ENCODE assay signal across 8 mouse cellular contexts in genomic region chr11:103142441-103143182, GRCm38 (mm10). TPM values are rescaled to one million over a fixed set of nuclear protein-coding genes. Genes with fewer than 3 reads are reported as not detected.
DNase-seq lines count a peak whose midpoint lies in the region; ATAC-seq and TF ChIP-seq lines count a peak whose summit lies in the region.

No protein-coding gene starts in this region.

- no peaks in the 10 kb centered on the region; the same call in 1 of the 2 replicates for H3K9me3 ChIP-seq in E14TG2a.4 (ENCODE audit: low read length)
- no peaks in the 10 kb centered on the region for H3K9me3 ChIP-seq in forebrain, embryonic 10.5 days
- no peaks in the 10 kb centered on the region for H3K9me3 ChIP-seq in liver, embryonic 15.5 days (replicated peaks)
- no peaks in the 10 kb centered on the region for H3K9me3 ChIP-seq in neural tube, embryonic 13.5 days

- peak overlapping the region; percentile 80 for H3K27ac ChIP-seq in forebrain, embryonic 10.5 days
- 0 out of 2 replicates have a peak overlapping the region, but pooled peaks have one; percentile 29 for H3K27ac ChIP-seq in liver, embryonic 15.5 days (replicated peaks)
- H3K27ac ChIP-seq in neural tube, embryonic 13.5 days (replicated peaks), result peak overlapping the region; percentile 90

- no peak for TF ChIP-seq CTCF in E14TG2a.4 (conservative IDR thresholded peaks at IDR 0.05; ENCODE audit: low read length)

- peak; percentile 98 for DNase-seq in brain, adult 2 months (ENCODE audit: low read depth, low spot score)
- DNase-seq in forebrain, embryonic 10.5 days (ENCODE audit: extremely low spot score, low spot score), result no peak
- DNase-seq in heart, postnatal 4 days, result peak; percentile 66
- DNase-seq in layer of hippocampus, adult 18-20 months (ENCODE audit: low spot score in 2 of 2), result peak; percentile 84 to 93
- peak; percentile 81 to 88 for DNase-seq in thymus, postnatal 36 days

- peaks cover 68% of the 10 kb centered on the region for H3K4me1 ChIP-seq in E14TG2a.4 (replicated peaks; ENCODE audit: low read depth, low read length)
- peaks cover 43% of the 10 kb centered on the region for H3K4me1 ChIP-seq in forebrain, embryonic 10.5 days
- H3K4me1 ChIP-seq in liver, embryonic 15.5 days (replicated peaks), result peaks cover 57% of the 10 kb centered on the region
- H3K4me1 ChIP-seq in neural tube, embryonic 13.5 days (replicated peaks), result peaks cover 39% of the 10 kb centered on the region

- H3K4me3 ChIP-seq in E14TG2a.4 (replicated peaks; ENCODE audit: low read length), result peak overlapping the region; percentile 21
- H3K4me3 ChIP-seq in forebrain, embryonic 10.5 days, result peak overlapping the region; percentile 23; the same call in 1 of the 2 replicates
- no peak overlapping the region for H3K4me3 ChIP-seq in liver, embryonic 15.5 days (replicated peaks)
- H3K4me3 ChIP-seq in neural tube, embryonic 13.5 days, result peak overlapping the region; percentile 30

- peaks cover 11% of the 10 kb centered on the region for H3K36me3 ChIP-seq in E14TG2a.4 (ENCODE audit: insufficient read depth, low read length)
- H3K36me3 ChIP-seq in forebrain, embryonic 10.5 days (replicated peaks), result peaks cover 19% of the 10 kb centered on the region
- H3K36me3 ChIP-seq in liver, embryonic 15.5 days (replicated peaks), result peaks cover 19% of the 10 kb centered on the region
- H3K36me3 ChIP-seq in neural tube, embryonic 13.5 days, result peaks cover 23% of the 10 kb centered on the region

- 28% methylated on average over 8 of the region's 8 CpGs for WGBS in forebrain, embryonic 10.5 days
- 27% methylated on average over 8 of the region's 8 CpGs for WGBS in liver, embryonic 15.5 days (ENCODE audit: insufficient replicate concordance)
- 31% methylated on average over 8 of the region's 8 CpGs for WGBS in neural tube, embryonic 13.5 days

- H3K9ac ChIP-seq in liver, embryonic 15.5 days, result no peak overlapping the region
- peak overlapping the region; percentile 72 for H3K9ac ChIP-seq in neural tube, embryonic 13.5 days

- no peaks in the 10 kb centered on the region; the same call in 1 of the 2 replicates for H3K27me3 ChIP-seq in E14TG2a.4 (ENCODE audit: insufficient read depth, low read length)
- no peaks in the 10 kb centered on the region for H3K27me3 ChIP-seq in forebrain, embryonic 10.5 days (ENCODE audit: poor library complexity, severe bottlenecking)
- no peaks in the 10 kb centered on the region for H3K27me3 ChIP-seq in liver, embryonic 15.5 days
- H3K27me3 ChIP-seq in neural tube, embryonic 13.5 days, result no peaks in the 10 kb centered on the region

- no peak overlapping the region for H3K4me2 ChIP-seq in liver, embryonic 15.5 days
- peak overlapping the region; percentile 52 for H3K4me2 ChIP-seq in neural tube, embryonic 13.5 days

- ATAC-seq in liver, embryonic 15.5 days (ENCODE audit: insufficient read depth), result no peak
- peak; percentile 94 for ATAC-seq in neural tube, embryonic 13.5 days (ENCODE audit: low read depth)

RNA-seq across cellular contexts. Expression of gene Hexim2, which starts 10.4 kb away (rescaled TPM):
- polyA plus RNA-seq in forebrain, embryonic 10.5 days (2016; fragmentation: Nextera tagmentation; extraction: Ambion mirVana), result 7.2 and 7.6 TPM in 2 replicates
- 1 to 10 TPM; 4.2 to 4.8 TPM for total RNA-seq in heart, postnatal 4 days (2021)
- 10 to 100 TPM; 11.2 to 12.5 TPM for total RNA-seq in layer of hippocampus, adult 18-20 months (2021)
- 4.2 and 4.7 TPM in 2 replicates for polyA plus RNA-seq in liver, embryonic 15.5 days (2015; fragmentation: Nextera tagmentation; extraction: Ambion mirVana)
- polyA plus RNA-seq in neural tube, embryonic 13.5 days (2015; fragmentation: Nextera tagmentation; extraction: Ambion mirVana), result 17.3 and 17.6 TPM in 2 replicates

RNA-seq across cellular contexts. Expression of gene Hexim1, which starts 26.6 kb away (rescaled TPM):
- polyA plus RNA-seq in forebrain, embryonic 10.5 days (2016; fragmentation: Nextera tagmentation; extraction: Ambion mirVana), result 1.8 and 2.0 TPM in 2 replicates
- 10 to 100 TPM; 14.8 to 15.7 TPM for total RNA-seq in heart, postnatal 4 days (2021)
- total RNA-seq in layer of hippocampus, adult 18-20 months (2021), result 10 to 100 TPM; 53.7 to 57.3 TPM
- polyA plus RNA-seq in liver, embryonic 15.5 days (2015; fragmentation: Nextera tagmentation; extraction: Ambion mirVana), result 1.8 and 1.9 TPM in 2 replicates
- polyA plus RNA-seq in neural tube, embryonic 13.5 days (2015; fragmentation: Nextera tagmentation; extraction: Ambion mirVana), result 3.6 and 3.9 TPM in 2 replicates

RNA-seq across cellular contexts. Expression of gene Fmnl1, which starts 28.3 kb away (rescaled TPM):
- 0.47 and 0.81 TPM in 2 replicates for polyA plus RNA-seq in forebrain, embryonic 10.5 days (2016; fragmentation: Nextera tagmentation; extraction: Ambion mirVana)
- total RNA-seq in heart, postnatal 4 days (2021), result 1 to 10 TPM; 7.4 to 8.6 TPM
- 100 to 1,000 TPM; 132 to 148 TPM for total RNA-seq in layer of hippocampus, adult 18-20 months (2021)
- 5.7 and 6.2 TPM in 2 replicates for polyA plus RNA-seq in liver, embryonic 15.5 days (2015; fragmentation: Nextera tagmentation; extraction: Ambion mirVana)
- 3.0 and 4.2 TPM in 2 replicates for polyA plus RNA-seq in neural tube, embryonic 13.5 days (2015; fragmentation: Nextera tagmentation; extraction: Ambion mirVana)

RNA-seq across cellular contexts. Expression of gene Acbd4, which starts 41.1 kb away (rescaled TPM):
- polyA plus RNA-seq in forebrain, embryonic 10.5 days (2016; fragmentation: Nextera tagmentation; extraction: Ambion mirVana), result 6.6 and 7.5 TPM in 2 replicates
- total RNA-seq in heart, postnatal 4 days (2021), result 10 to 100 TPM; 25.9 to 29.2 TPM
- 10 to 100 TPM; 75.1 to 90.2 TPM for total RNA-seq in layer of hippocampus, adult 18-20 months (2021)
- 60.6 and 60.9 TPM in 2 replicates for polyA plus RNA-seq in liver, embryonic 15.5 days (2015; fragmentation: Nextera tagmentation; extraction: Ambion mirVana)
- 8.5 and 9.9 TPM in 2 replicates for polyA plus RNA-seq in neural tube, embryonic 13.5 days (2015; fragmentation: Nextera tagmentation; extraction: Ambion mirVana)

RNA-seq across cellular contexts. Expression of gene Plcd3, which starts 41.2 kb away (rescaled TPM):
- 1.5 and 1.7 TPM in 2 replicates for polyA plus RNA-seq in forebrain, embryonic 10.5 days (2016; fragmentation: Nextera tagmentation; extraction: Ambion mirVana)
- 10 to 100 TPM; 28.0 to 34.8 TPM for total RNA-seq in heart, postnatal 4 days (2021)
- total RNA-seq in layer of hippocampus, adult 18-20 months (2021), result 10 to 100 TPM; 11.0 TPM
- polyA plus RNA-seq in liver, embryonic 15.5 days (2015; fragmentation: Nextera tagmentation; extraction: Ambion mirVana), result 0.31 and 0.45 TPM in 2 replicates
- polyA plus RNA-seq in neural tube, embryonic 13.5 days (2015; fragmentation: Nextera tagmentation; extraction: Ambion mirVana), result 0.98 and 1.6 TPM in 2 replicates

Comparison
In these comparisons a context has a peak if more than half of its experiments do, and no peak if none do; other contexts are left out.
1. H3K27ac ChIP-seq: peak in every context shown above with its lines; median percentile 90 in neural tube, embryonic 13.5 days; 80 in forebrain, embryonic 10.5 days; 29 in liver, embryonic 15.5 days.